Mouse (Mus musculus): ENCODE results near the gene Exoc3l. TPM values are rescaled to one million over a fixed set of nuclear protein-coding genes. Genes with fewer than 3 reads are reported as not detected.

Gene Exoc3l
- polyA plus RNA-seq, 1 experiment from 2014 or later = 25.4 TPM

DNA sequence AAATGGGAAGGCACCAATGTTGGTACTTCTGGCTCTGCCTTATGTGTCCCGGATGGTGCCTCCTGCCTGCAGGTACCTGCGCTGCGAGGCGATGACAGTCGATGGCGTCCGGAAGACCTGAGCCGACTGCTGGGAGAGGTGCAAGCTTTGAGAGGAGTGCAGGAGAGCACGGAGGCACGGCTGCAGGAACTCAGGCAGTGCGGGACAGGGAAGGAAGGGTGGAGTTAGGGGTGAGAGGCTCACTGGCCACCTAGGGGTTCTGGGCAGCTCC lies 25.1 kb downstream of the Exoc3l start:
- Histone ChIP-seq H3K9me3 (replicated peaks) (no peaks in the 10 kb centered on the region), H3K4me3 (replicated peaks) (peak overlapping the region; percentile 13; the same call in 1 of the 2 replicates), H3K27me3 (peaks cover 100% of the 10 kb centered on the region), H3K9ac (no peak overlapping the region), H3K36me3 (no peaks in the 10 kb centered on the region), H3K4me1 (peaks cover 43% of the 10 kb centered on the region), H3K27ac (no peak overlapping the region), H3K4me2 (peak overlapping the region; percentile 92; the same call in 1 of the 2 replicates)
- ATAC-seq (replicated peaks; ENCODE audit: low FRiP score) = no peak
- WGBS = under 1% methylated on average over 11 of the region's 11 CpGs

- WGBS = 1% methylated on average over 39 of the region's 39 CpGs
- peaks cover 100% of the 10 kb centered on the region for H3K27me3 ChIP-seq
- ATAC-seq (replicated peaks; ENCODE audit: low FRiP score) = no peak
- H3K4me2 ChIP-seq = peak overlapping the region; percentile 92
- peak overlapping the region; percentile 53 for H3K4me3 ChIP-seq (replicated peaks)
- no peaks in the 10 kb centered on the region for H3K9me3 ChIP-seq (replicated peaks)
- H3K9ac ChIP-seq = no peak overlapping the region
- peaks cover 40% of the 10 kb centered on the region for H3K4me1 ChIP-seq
- H3K36me3 ChIP-seq = no peaks in the 10 kb centered on the region
- H3K27ac ChIP-seq = no peak overlapping the region
Measured at GRCm38 (mm10) chr8:105270101-105270915, 25.6 kb downstream of the Exoc3l start.

DNA sequence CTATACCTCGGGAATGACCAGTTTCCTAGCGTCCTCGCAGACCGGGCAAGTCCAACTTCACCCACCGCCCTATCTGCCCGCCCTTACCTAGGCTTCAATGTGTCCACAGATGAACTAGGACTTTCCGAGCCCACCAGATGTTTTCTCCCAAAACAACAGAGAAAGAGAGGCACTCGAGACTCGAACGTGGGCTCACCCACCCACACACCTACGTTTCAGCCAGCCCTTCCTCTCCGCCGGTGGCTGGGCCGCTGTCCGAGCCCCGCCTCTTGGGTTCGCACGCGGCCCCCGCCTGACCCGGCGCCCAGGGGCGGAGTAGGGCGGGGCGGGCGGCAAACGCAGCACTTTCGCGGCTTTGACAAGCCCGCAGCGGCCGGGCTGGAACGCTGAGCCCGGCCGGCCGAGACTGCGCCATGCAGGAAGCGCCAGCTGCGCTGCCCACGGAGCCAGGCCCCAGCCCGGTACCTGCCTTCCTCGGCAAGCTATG lies 26.4 kb downstream of the Exoc3l start, which contains the start of gene Hsf4:
Hsf4 (plus strand) TSS at position 341 of the 487 bp plus-strand sequence.
- Histone ChIP-seq H3K9ac (peak within 1 kb of the TSS; percentile 35; the same call in 1 of the 2 replicates), H3K9me3 (replicated peaks) (no peaks in the 10 kb centered on the region), H3K4me2 (peak within 1 kb of the TSS; percentile 92), H3K4me3 (replicated peaks) (peak within 1 kb of the TSS; percentile 53), H3K36me3 (no peaks in the 10 kb centered on the region), H3K4me1 (peaks cover 46% of the 10 kb centered on the region), H3K27me3 (peaks cover 99% of the 10 kb centered on the region), H3K27ac (no peak within 1 kb of the TSS)
- 0 out of 2 replicates have a peak, but pooled peaks have one; percentile 9 for ATAC-seq (replicated peaks; ENCODE audit: low FRiP score)
- under 1% methylated on average over 42 of the region's 42 CpGs for WGBS

DNA sequence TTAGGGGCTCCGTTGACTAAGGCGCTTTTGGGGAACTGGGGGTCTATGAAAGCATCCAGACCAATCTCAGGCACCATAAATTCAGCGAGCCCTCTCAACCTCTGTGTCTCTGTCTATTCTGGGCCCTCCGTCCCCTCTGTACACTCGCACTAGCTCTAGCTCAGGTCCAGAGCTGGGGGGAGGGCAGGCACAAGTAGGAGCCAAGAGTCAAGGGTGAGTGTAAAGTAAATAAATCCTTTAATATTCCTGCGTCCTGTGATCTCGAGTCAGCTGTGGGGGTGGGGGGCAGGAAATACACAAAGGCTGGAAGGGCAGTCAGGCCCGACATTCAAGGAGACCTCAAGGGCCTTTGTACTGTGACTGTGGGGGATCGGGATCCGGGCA lies 26.8 kb downstream of the Exoc3l start:
- H3K4me2 ChIP-seq = peak overlapping the region; percentile 92
- no peak overlapping the region for H3K27ac ChIP-seq
- H3K9ac ChIP-seq = peak overlapping the region; percentile 35; the same call in 1 of the 2 replicates
- peaks cover 47% of the 10 kb centered on the region for H3K4me1 ChIP-seq
- 2% methylated on average over 10 of the region's 10 CpGs for WGBS
- H3K9me3 ChIP-seq (replicated peaks) = no peaks in the 10 kb centered on the region
- peak overlapping the region; percentile 53 for H3K4me3 ChIP-seq (replicated peaks)
- H3K36me3 ChIP-seq = no peaks in the 10 kb centered on the region
- ATAC-seq (replicated peaks; ENCODE audit: low FRiP score) = no peak
- peaks cover 96% of the 10 kb centered on the region for H3K27me3 ChIP-seq

DNA sequence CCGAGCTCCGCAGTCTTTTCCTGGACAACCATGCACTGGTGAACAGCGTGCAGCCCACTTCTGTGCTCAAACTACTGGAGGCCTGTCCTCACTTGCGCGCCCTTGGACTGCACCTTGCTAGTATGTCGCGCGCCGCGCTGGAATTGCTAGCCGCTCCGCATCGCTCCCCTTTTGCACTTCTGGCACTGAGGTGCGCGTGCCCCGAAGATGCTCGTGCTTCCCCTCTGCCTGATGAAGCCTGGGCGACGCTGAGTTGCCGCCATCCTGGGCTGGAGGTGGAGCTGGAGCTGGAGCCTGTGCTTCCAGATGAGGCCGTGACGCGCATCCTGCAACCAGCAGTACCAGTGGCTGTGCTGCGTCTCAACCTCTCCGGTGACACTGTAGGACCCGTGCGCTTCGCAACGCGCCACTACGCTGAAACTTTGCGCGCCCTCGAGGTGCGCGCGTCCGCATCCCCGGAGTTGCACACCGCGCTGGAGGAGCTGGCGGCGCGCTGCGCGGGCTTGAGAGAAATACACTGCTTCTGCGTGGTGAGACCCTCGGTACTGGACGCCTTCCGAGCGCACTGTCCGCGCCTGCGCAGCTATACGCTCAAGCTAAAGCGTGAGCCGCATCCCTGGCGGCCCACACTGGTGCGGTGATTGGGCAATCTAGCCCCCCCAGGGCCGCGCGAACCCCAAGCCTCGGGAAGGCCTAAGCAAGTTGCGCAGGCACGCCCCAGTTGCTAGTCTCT lies 27.4 kb downstream of the Exoc3l start:
- under 1% methylated on average over 65 of the region's 65 CpGs for WGBS
- Histone ChIP-seq H3K27ac (no peak overlapping the region), H3K4me3 (replicated peaks) (peak overlapping the region; percentile 53), H3K9ac (peak overlapping the region; percentile 22; the same call in 1 of the 2 replicates), H3K9me3 (replicated peaks) (no peaks in the 10 kb centered on the region), H3K4me2 (peak overlapping the region; percentile 92), H3K27me3 (peaks cover 94% of the 10 kb centered on the region), H3K36me3 (no peaks in the 10 kb centered on the region), H3K4me1 (peaks cover 51% of the 10 kb centered on the region)
- ATAC-seq (replicated peaks; ENCODE audit: low FRiP score) = peak; percentile 43

- Histone ChIP-seq H3K9ac (no peak overlapping the region), H3K36me3 (no peaks in the 10 kb centered on the region), H3K9me3 (replicated peaks) (no peaks in the 10 kb centered on the region), H3K4me3 (replicated peaks) (no peak overlapping the region), H3K27ac (no peak overlapping the region), H3K27me3 (peaks cover 90% of the 10 kb centered on the region), H3K4me2 (no peak overlapping the region), H3K4me1 (peaks cover 51% of the 10 kb centered on the region)
- 22% methylated on average over 13 of the region's 13 CpGs for WGBS
- no peak for ATAC-seq (replicated peaks; ENCODE audit: low FRiP score)
Measured at GRCm38 (mm10) chr8:105266775-105267174, 29.1 kb downstream of the Exoc3l start.

GRCm38 (mm10) chr8:105265128-105265527 lies 30.8 kb downstream of the Exoc3l start:
- Histone ChIP-seq H3K9ac (0 out of 2 replicates have a peak overlapping the region, but pooled peaks have one; percentile 54), H3K4me3 (replicated peaks) (peak overlapping the region; percentile 60), H3K36me3 (no peaks in the 10 kb centered on the region), H3K9me3 (replicated peaks) (no peaks in the 10 kb centered on the region), H3K27ac (no peak overlapping the region), H3K27me3 (peaks cover 90% of the 10 kb centered on the region), H3K4me2 (peak overlapping the region; percentile 82), H3K4me1 (peaks cover 44% of the 10 kb centered on the region)
- WGBS = 4% methylated on average over 10 of the region's 10 CpGs
- no peak for ATAC-seq (replicated peaks; ENCODE audit: low FRiP score)

- H3K36me3 ChIP-seq = no peaks in the 10 kb centered on the region
- peaks cover 44% of the 10 kb centered on the region for H3K4me1 ChIP-seq
- H3K4me2 ChIP-seq = peak within 1 kb of the TSS; percentile 82
- ATAC-seq (replicated peaks; ENCODE audit: low FRiP score) = peak; percentile 71
- peaks cover 90% of the 10 kb centered on the region for H3K27me3 ChIP-seq
- peak within 1 kb of the TSS; percentile 54 for H3K9ac ChIP-seq
- H3K27ac ChIP-seq = no peak within 1 kb of the TSS
- 2% methylated on average over 54 of the region's 54 CpGs for WGBS
- H3K4me3 ChIP-seq (replicated peaks) = peak within 1 kb of the TSS; percentile 60
- no peaks in the 10 kb centered on the region for H3K9me3 ChIP-seq (replicated peaks)
Measured at GRCm38 (mm10) chr8:105264024-105264982, 31.6 kb downstream of the Exoc3l start, which contains the start of the genes Tradd and Fbxl8. TSS of gene Tradd (minus strand) at chr8:105264609. TSS of gene Fbxl8 (plus strand) at chr8:105264648.

DNA sequence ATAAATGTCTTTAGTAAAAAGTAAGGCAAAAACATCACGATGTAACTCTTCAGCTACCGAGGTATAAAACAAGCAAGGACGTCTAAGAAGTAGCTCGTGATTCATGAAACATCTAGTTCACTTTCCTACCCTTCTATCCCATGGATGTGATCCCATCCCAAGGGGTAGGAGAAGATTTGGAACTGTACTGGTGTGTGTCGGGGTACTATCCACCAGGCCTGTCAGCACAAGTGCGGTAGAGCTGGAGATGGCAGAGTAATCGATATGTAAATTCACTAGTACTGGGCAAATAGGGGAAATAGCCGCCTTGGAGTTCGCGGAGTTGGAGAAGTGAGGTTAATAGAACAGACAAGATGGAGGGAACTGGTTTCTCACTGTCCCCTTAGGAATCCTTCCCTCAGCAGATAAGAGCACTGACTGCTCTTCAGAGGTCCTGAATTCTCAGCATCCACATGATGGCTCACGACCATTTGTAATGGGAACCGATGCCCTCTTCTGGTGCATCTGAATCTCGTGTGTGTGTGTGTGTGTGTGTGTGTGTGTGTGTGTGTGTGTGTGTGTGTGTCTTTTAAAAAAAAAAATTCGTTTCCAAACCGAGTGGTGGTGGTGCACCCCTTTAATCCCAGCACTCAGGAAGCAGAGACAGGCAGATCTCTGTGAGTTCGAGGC lies 32.5 kb downstream of the Exoc3l start:
- Histone ChIP-seq H3K36me3 (no peaks in the 10 kb centered on the region), H3K9ac (no peak overlapping the region), H3K27me3 (peaks cover 90% of the 10 kb centered on the region), H3K4me1 (peaks cover 44% of the 10 kb centered on the region), H3K9me3 (replicated peaks) (no peaks in the 10 kb centered on the region), H3K27ac (no peak overlapping the region), H3K4me3 (replicated peaks) (peak overlapping the region; percentile 60), H3K4me2 (peak overlapping the region; percentile 82)
- no peak for ATAC-seq (replicated peaks; ENCODE audit: low FRiP score)
- 40% methylated on average over 16 of the region's 16 CpGs for WGBS

GRCm38 (mm10) chr8:105261326-105261980 lies 34.4 kb downstream of the Exoc3l start:
- no peaks in the 10 kb centered on the region for H3K9me3 ChIP-seq (replicated peaks)
- 86% methylated on average over 12 of the region's 12 CpGs for WGBS

More at GRCm38 (mm10) chr8:105261326-105261980, 34.4 kb downstream of the Exoc3l start:
- no peak for ATAC-seq (replicated peaks; ENCODE audit: low FRiP score)
- Histone ChIP-seq H3K36me3 (no peaks in the 10 kb centered on the region), H3K27me3 (peaks cover 87% of the 10 kb centered on the region), H3K4me1 (peaks cover 34% of the 10 kb centered on the region), H3K4me3 (replicated peaks) (no peak overlapping the region), H3K4me2 (no peak overlapping the region), H3K27ac (no peak overlapping the region), H3K9ac (no peak overlapping the region)

All from kidney, embryonic 15.5 days (tissue).